Mouse (Mus musculus) hindbrain, embryonic 13.5 days (tissue): ENCODE results near the gene Ndufaf7. TPM values are rescaled to one million over a fixed set of nuclear protein-coding genes. Genes with fewer than 3 reads are reported as not detected.

Experiments used
- ATAC-seq: fragments of 200-750 bp; cut with Nextera tagmentation; 2 replicates; pipeline ENCODE4 v1.8.0; 2017; ENCODE audit warnings: moderate TSS enrichment; ENCODE audit not compliant: low FRiP score
- H3K27ac ChIP-seq: fragments of 300-500 bp; sonication (generic); 2 replicates; pipeline ENCODE4 v1.5.1; 2015; ENCODE audit warnings: inconsistent platforms, mild to moderate bottlenecking, moderate library complexity
- H3K27me3 ChIP-seq: fragments of 300-500 bp; sonication (generic); 2 replicates; pipeline ENCODE4 v1.6.1; 2015; ENCODE audit warnings: mild to moderate bottlenecking, inconsistent platforms
- H3K36me3 ChIP-seq: fragments of 300-500 bp; sonication (generic); 2 replicates; pipeline ENCODE4 v1.6.1; 2015; ENCODE audit warnings: mild to moderate bottlenecking, inconsistent platforms
- H3K4me1 ChIP-seq: fragments of 300-500 bp; sonication (generic); replicated peaks from 2 replicates; pipeline ENCODE4 v1.6.1; 2015; ENCODE audit warnings: inconsistent platforms
- H3K4me2 ChIP-seq: fragments of 300-500 bp; sonication (generic); 2 replicates; pipeline ENCODE4 v1.6.1; 2015; ENCODE audit warnings: inconsistent platforms, mild to moderate bottlenecking, moderate library complexity
- H3K4me3 ChIP-seq: fragments of 300-500 bp; sonication (generic); 2 replicates; pipeline ENCODE4 v1.5.1; 2015; ENCODE audit warnings: mild to moderate bottlenecking, inconsistent platforms
- H3K9ac ChIP-seq: fragments of 300-500 bp; sonication (generic); 2 replicates; pipeline ENCODE4 v1.6.1; 2015; ENCODE audit warnings: mild to moderate bottlenecking, inconsistent platforms
- H3K9me3 ChIP-seq: fragments of 300-500 bp; sonication (generic); 2 replicates; pipeline ENCODE4 v1.6.1; 2016; ENCODE audit warnings: inconsistent platforms
- WGBS: fragments of 180-500 bp; shearing (Covaris S2); methylation state at CpG from one replicate; pipeline ENCODE4 v1.1.7; 2015; 5-methylcytosine and 5-hydroxymethylcytosine counted together
- polyA plus RNA-seq: library from polyadenylated mRNA; unstranded; fragments of >200 nt; fragmentation: Nextera tagmentation; extraction: Ambion mirVana; gene quantifications from 2 replicates; pipeline ENCODE4 v1.2.1, GENCODE M21; 2015

Gene Ndufaf7
- polyA plus RNA-seq, 1 experiment from 2014 or later: 57.1 TPM

GRCm38 (mm10) chr17:78966092-78966883 is 29.4 kb downstream of the Ndufaf7 start:
- Histone ChIP-seq H3K4me3 (no peak overlapping the region), H3K4me2 (no peak overlapping the region), H3K4me1 (no peaks in the 10 kb centered on the region), H3K9ac (no peak overlapping the region), H3K27ac (no peak overlapping the region), H3K36me3 (peaks cover 31% of the 10 kb centered on the region), H3K27me3 (no peaks in the 10 kb centered on the region), H3K9me3 (no peaks in the 10 kb centered on the region)
- no peak for ATAC-seq
- WGBS: 95% methylated on average over 11 of the region's 11 CpGs

- Histone ChIP-seq H3K27me3 (no peaks in the 10 kb centered on the region), H3K36me3 (peaks cover 30% of the 10 kb centered on the region), H3K4me3 (no peak overlapping the region), H3K4me1 (no peaks in the 10 kb centered on the region), H3K4me2 (no peak overlapping the region), H3K9me3 (no peaks in the 10 kb centered on the region), H3K9ac (no peak overlapping the region), H3K27ac (no peak overlapping the region)
- WGBS: 85% methylated on average over 3 of the region's 3 CpGs
- ATAC-seq: no peak
Observed at GRCm38 (mm10) chr17:78968500-78968899, 31.6 kb downstream of the Ndufaf7 start.

GRCm38 (mm10) chr17:78983166-78983565 is 46.2 kb downstream of the Ndufaf7 start:
- no peak for ATAC-seq
- H3K9ac ChIP-seq: no peak overlapping the region
- no peaks in the 10 kb centered on the region for H3K27me3 ChIP-seq
- no peak overlapping the region for H3K27ac ChIP-seq
- H3K36me3 ChIP-seq: peaks cover 14% of the 10 kb centered on the region
- no peak overlapping the region for H3K4me2 ChIP-seq
- H3K9me3 ChIP-seq: no peaks in the 10 kb centered on the region
- H3K4me1 ChIP-seq: no peaks in the 10 kb centered on the region
- H3K4me3 ChIP-seq: no peak overlapping the region
- 97% methylated on average over 8 of the region's 8 CpGs for WGBS

GRCm38 (mm10) chr17:78983736-78984135 is 46.8 kb downstream of the Ndufaf7 start:
- H3K4me1 ChIP-seq: no peaks in the 10 kb centered on the region
- H3K9ac ChIP-seq: no peak overlapping the region
- no peak for ATAC-seq
- 87% methylated on average over 3 of the region's 3 CpGs for WGBS
- H3K4me2 ChIP-seq: no peak overlapping the region
- no peaks in the 10 kb centered on the region for H3K27me3 ChIP-seq
- H3K9me3 ChIP-seq: no peaks in the 10 kb centered on the region
- no peak overlapping the region for H3K27ac ChIP-seq
- H3K4me3 ChIP-seq: no peak overlapping the region
- peaks cover 14% of the 10 kb centered on the region for H3K36me3 ChIP-seq

GRCm38 (mm10) chr17:78989015-78989414 is 52.1 kb downstream of the Ndufaf7 start:
- Histone ChIP-seq H3K4me2 (no peak overlapping the region), H3K4me1 (no peaks in the 10 kb centered on the region), H3K9me3 (no peaks in the 10 kb centered on the region), H3K36me3 (peaks cover 5% of the 10 kb centered on the region; the same call in 1 of the 2 replicates), H3K27ac (no peak overlapping the region), H3K9ac (no peak overlapping the region), H3K4me3 (no peak overlapping the region), H3K27me3 (no peaks in the 10 kb centered on the region)
- 84% methylated on average over 8 of the region's 8 CpGs for WGBS
- no peak for ATAC-seq

GRCm38 (mm10) chr17:78991549-78991948 is 54.6 kb downstream of the Ndufaf7 start:
- no peaks in the 10 kb centered on the region for H3K9me3 ChIP-seq
- no peak overlapping the region for H3K9ac ChIP-seq
- ATAC-seq: no peak
- H3K27me3 ChIP-seq: no peaks in the 10 kb centered on the region
- H3K4me2 ChIP-seq: no peak overlapping the region
- H3K4me1 ChIP-seq: no peaks in the 10 kb centered on the region
- H3K4me3 ChIP-seq: no peak overlapping the region
- 97% methylated on average over 2 of the region's 2 CpGs for WGBS
- no peaks in the 10 kb centered on the region for H3K36me3 ChIP-seq
- H3K27ac ChIP-seq: no peak overlapping the region

- H3K27me3 ChIP-seq: no peaks in the 10 kb centered on the region
- H3K4me1 ChIP-seq: no peaks in the 10 kb centered on the region
- WGBS: 84% methylated on average over 9 of the region's 9 CpGs
- H3K4me3 ChIP-seq: no peak overlapping the region
- no peak for ATAC-seq
- no peak overlapping the region for H3K9ac ChIP-seq
- H3K27ac ChIP-seq: no peak overlapping the region
- no peaks in the 10 kb centered on the region for H3K9me3 ChIP-seq
- no peaks in the 10 kb centered on the region for H3K36me3 ChIP-seq
- no peak overlapping the region for H3K4me2 ChIP-seq
Observed at GRCm38 (mm10) chr17:78992303-78993027, 55.5 kb downstream of the Ndufaf7 start.

GRCm38 (mm10) chr17:78993670-78994069 is 56.7 kb downstream of the Ndufaf7 start:
- Histone ChIP-seq H3K9ac (no peak overlapping the region), H3K9me3 (no peaks in the 10 kb centered on the region), H3K36me3 (no peaks in the 10 kb centered on the region), H3K4me2 (no peak overlapping the region), H3K27ac (no peak overlapping the region), H3K4me1 (no peaks in the 10 kb centered on the region), H3K4me3 (no peak overlapping the region), H3K27me3 (no peaks in the 10 kb centered on the region)
- ATAC-seq: no peak
- WGBS: 41% methylated on average over 2 of the region's 2 CpGs

GRCm38 (mm10) chr17:78994382-78994781 is 57.4 kb downstream of the Ndufaf7 start:
- Histone ChIP-seq H3K36me3 (no peaks in the 10 kb centered on the region), H3K4me1 (no peaks in the 10 kb centered on the region), H3K27ac (no peak overlapping the region), H3K9ac (no peak overlapping the region), H3K27me3 (no peaks in the 10 kb centered on the region), H3K4me3 (no peak overlapping the region), H3K9me3 (no peaks in the 10 kb centered on the region), H3K4me2 (no peak overlapping the region)
- WGBS: 87% methylated on average over 8 of the region's 8 CpGs
- ATAC-seq: no peak

- 84% methylated on average over 9 of the region's 9 CpGs for WGBS
- H3K4me1 ChIP-seq: no peaks in the 10 kb centered on the region
- H3K27me3 ChIP-seq: no peaks in the 10 kb centered on the region
- no peak overlapping the region for H3K4me3 ChIP-seq
- ATAC-seq: no peak
- H3K36me3 ChIP-seq: no peaks in the 10 kb centered on the region
- no peaks in the 10 kb centered on the region for H3K9me3 ChIP-seq
- H3K9ac ChIP-seq: no peak overlapping the region
- H3K27ac ChIP-seq: no peak overlapping the region
- H3K4me2 ChIP-seq: no peak overlapping the region
Observed at GRCm38 (mm10) chr17:78994931-78995820, 58.2 kb downstream of the Ndufaf7 start.
